16 mouse cellular contexts compared by ENCODE assay signal in the genomic region with DNA sequence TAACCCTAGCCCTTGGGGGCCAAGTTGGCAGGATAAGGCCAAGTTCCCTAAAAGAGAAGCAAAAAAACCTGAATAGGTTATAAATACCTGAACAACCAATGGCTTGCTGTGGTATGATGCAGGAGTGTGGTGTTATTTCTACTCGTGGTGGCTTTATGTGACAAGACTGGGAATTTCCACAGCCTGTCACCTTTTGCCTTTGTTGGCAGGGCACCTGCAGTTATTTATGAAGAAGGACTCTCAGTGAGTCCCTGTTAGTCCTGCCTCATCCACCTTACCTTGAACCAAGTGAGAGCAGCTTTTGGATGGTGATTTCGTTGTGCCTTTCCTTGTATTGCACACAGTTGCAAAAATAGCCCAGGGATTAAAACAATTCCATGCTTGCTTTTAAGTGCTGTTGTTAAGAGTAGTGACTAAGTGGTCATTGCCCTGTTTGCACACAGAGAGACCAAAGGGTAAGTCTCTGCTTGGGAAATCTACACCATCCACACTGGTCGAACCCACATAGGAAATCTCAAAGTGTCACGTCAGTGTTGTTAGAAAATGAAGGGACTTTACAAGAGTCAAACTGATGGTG.
DNase-seq lines count a peak whose midpoint lies in the region; ATAC-seq and TF ChIP-seq lines count a peak whose summit lies in the region.
"Had no signal": no experiment of that assay in that cellular context is flagged by ENCODE, and none has a peak within 500 bp of the region (broad histone marks: within the 10 kb centered on the region; RNA-seq: fewer than 3 reads in every experiment).

No protein-coding gene starts in this region.

- H3K4me2 ChIP-seq in limb, embryonic 13.5 days (replicated peaks), result no peak overlapping the region
- H3K4me2 ChIP-seq in liver, postnatal 0 days (ENCODE audit: low read depth, low read length), result peak overlapping the region; percentile 58
- H3K4me2 ChIP-seq in kidney, embryonic 15.5 days, result no peak overlapping the region
- H3K4me2 ChIP-seq: heart, embryonic 15.5 days; limb, embryonic 12.5 days; neural tube, embryonic 15.5 days had no signal

- H3K36me3 ChIP-seq in limb, embryonic 13.5 days, result peaks cover 66% of the 10 kb centered on the region
- peaks cover 89% of the 10 kb centered on the region for H3K36me3 ChIP-seq in limb, embryonic 10.5 days
- H3K36me3 ChIP-seq in liver, postnatal 0 days (replicated peaks; ENCODE audit: insufficient read depth, low read length), result peaks cover 2% of the 10 kb centered on the region
- peaks cover 92% of the 10 kb centered on the region for H3K36me3 ChIP-seq in midbrain, embryonic 10.5 days
- H3K36me3 ChIP-seq in kidney, embryonic 15.5 days, result peaks cover 61% of the 10 kb centered on the region

- peak; percentile 24 for DNase-seq in gastrocnemius, adult 2 months
- DNase-seq in gastrocnemius, postnatal 4 days (ENCODE audit: low spot score in 2 of 2), result no peak
- DNase-seq in limb, embryonic 10.5 days (ENCODE audit: low spot score), result no peak
- DNase-seq in fat pad, adult 2 months (ENCODE audit: extremely low read depth, low read depth, low spot score), result peak; percentile 83
- peak; percentile 28 for DNase-seq in liver, postnatal 0 days
- DNase-seq in midbrain, embryonic 10.5 days (ENCODE audit: low spot score), result no peak
- DNase-seq: adrenal gland, postnatal 14 days; gastrocnemius, postnatal 14 days; right cerebral cortex, adult 18-20 months had no signal

- no peaks in the 10 kb centered on the region for H3K27me3 ChIP-seq in limb, embryonic 13.5 days
- no peaks in the 10 kb centered on the region for H3K27me3 ChIP-seq in limb, embryonic 10.5 days (ENCODE audit: low read depth, poor library complexity, severe bottlenecking)
- H3K27me3 ChIP-seq in liver, postnatal 0 days (ENCODE audit: insufficient read depth, low read length), result no peaks in the 10 kb centered on the region
- H3K27me3 ChIP-seq in midbrain, embryonic 10.5 days (ENCODE audit: low read depth, poor library complexity, severe bottlenecking), result no peaks in the 10 kb centered on the region
- no peaks in the 10 kb centered on the region for H3K27me3 ChIP-seq in kidney, embryonic 15.5 days
- H3K27me3 ChIP-seq: heart, embryonic 15.5 days; limb, embryonic 12.5 days; neural tube, embryonic 15.5 days had no signal

- WGBS in limb, embryonic 13.5 days, result 82% methylated on average over 4 of the region's 4 CpGs
- 92% methylated on average over 4 of the region's 4 CpGs for WGBS in limb, embryonic 10.5 days
- 56% methylated on average over 4 of the region's 4 CpGs for WGBS in liver, postnatal 0 days (ENCODE audit: insufficient replicate concordance)
- WGBS in midbrain, embryonic 10.5 days, result 95% methylated on average over 4 of the region's 4 CpGs
- WGBS in kidney, embryonic 15.5 days, result 83% methylated on average over 4 of the region's 4 CpGs

- 0 out of 2 replicates have a peak overlapping the region, but pooled peaks have one; percentile 20 for H3K9ac ChIP-seq in limb, embryonic 13.5 days
- no peak overlapping the region for H3K9ac ChIP-seq in liver, postnatal 0 days (replicated peaks)
- H3K9ac ChIP-seq in kidney, embryonic 15.5 days, result no peak overlapping the region
- H3K9ac ChIP-seq: heart, embryonic 15.5 days; limb, embryonic 12.5 days; neural tube, embryonic 15.5 days had no signal

- peak overlapping the region; percentile 43 for H3K4me3 ChIP-seq in gastrocnemius, adult 2 months
- no peak overlapping the region for H3K4me3 ChIP-seq in limb, embryonic 13.5 days
- no peak overlapping the region for H3K4me3 ChIP-seq in limb, embryonic 10.5 days
- H3K4me3 ChIP-seq in liver, postnatal 0 days (ENCODE audit: low read depth, low read length), result no peak overlapping the region
- H3K4me3 ChIP-seq in midbrain, embryonic 10.5 days, result no peak overlapping the region
- no peak overlapping the region for H3K4me3 ChIP-seq in kidney, embryonic 15.5 days (replicated peaks)
- H3K4me3 ChIP-seq: embryonic facial prominence, embryonic 10.5 days; heart, embryonic 15.5 days; limb, embryonic 12.5 days; neural tube, embryonic 15.5 days had no signal

- intact Hi-C loops in gastrocnemius, adult 2 months (cut with DNase I), result loop anchor here (2.0 kb wide), 1 partner anchor 71 kb away; no protein-coding TSS in a partner anchor

- H3K4me1 ChIP-seq in limb, embryonic 13.5 days, result no peaks in the 10 kb centered on the region; the same call in 1 of the 2 replicates
- no peaks in the 10 kb centered on the region for H3K4me1 ChIP-seq in limb, embryonic 10.5 days
- H3K4me1 ChIP-seq in liver, postnatal 0 days (ENCODE audit: insufficient read depth), result peaks cover 23% of the 10 kb centered on the region
- H3K4me1 ChIP-seq in midbrain, embryonic 10.5 days, result no peaks in the 10 kb centered on the region
- H3K4me1 ChIP-seq in kidney, embryonic 15.5 days, result peaks cover 3% of the 10 kb centered on the region; the same call in 1 of the 2 replicates
- H3K4me1 ChIP-seq: embryonic facial prominence, embryonic 10.5 days had no signal

- ATAC-seq in limb, embryonic 13.5 days (ENCODE audit: low FRiP score, low read depth), result no peak
- ATAC-seq in liver, postnatal 0 days, result peak; percentile 94
- ATAC-seq in kidney, embryonic 15.5 days (replicated peaks; ENCODE audit: low FRiP score), result no peak
- ATAC-seq: hindbrain, embryonic 16.5 days had no signal

- no peaks in the 10 kb centered on the region for H3K9me3 ChIP-seq in limb, embryonic 13.5 days
- H3K9me3 ChIP-seq in limb, embryonic 10.5 days (replicated peaks), result no peaks in the 10 kb centered on the region
- H3K9me3 ChIP-seq in liver, postnatal 0 days (ENCODE audit: low read length), result no peaks in the 10 kb centered on the region
- H3K9me3 ChIP-seq in midbrain, embryonic 10.5 days (replicated peaks), result no peaks in the 10 kb centered on the region
- H3K9me3 ChIP-seq in kidney, embryonic 15.5 days (replicated peaks), result no peaks in the 10 kb centered on the region
- H3K9me3 ChIP-seq: embryonic facial prominence, embryonic 10.5 days; heart, embryonic 15.5 days; limb, embryonic 12.5 days; neural tube, embryonic 15.5 days had no signal

- no peak for TF ChIP-seq CTCF in gastrocnemius, adult 2 months (IDR thresholded peaks at IDR 0.05)
- no peak for TF ChIP-seq CTCF in liver, postnatal 0 days (IDR thresholded peaks at IDR 0.05; ENCODE audit: low read depth)

- peak overlapping the region; percentile 90 for H3K27ac ChIP-seq in gastrocnemius, adult 2 months
- no peak overlapping the region for H3K27ac ChIP-seq in limb, embryonic 13.5 days
- no peak overlapping the region for H3K27ac ChIP-seq in limb, embryonic 10.5 days
- peak overlapping the region; percentile 92 for H3K27ac ChIP-seq in liver, postnatal 0 days (ENCODE audit: low read depth)
- H3K27ac ChIP-seq in midbrain, embryonic 10.5 days (replicated peaks), result no peak overlapping the region
- no peak overlapping the region for H3K27ac ChIP-seq in kidney, embryonic 15.5 days
- H3K27ac ChIP-seq: embryonic facial prominence, embryonic 10.5 days; heart, embryonic 15.5 days; limb, embryonic 12.5 days had no signal

- peak; percentile 31; the same call in 1 of the 2 replicates for TF ChIP-seq EP300 in liver, postnatal 0 days (IDR thresholded peaks at IDR 0.05; ENCODE audit: low read depth)

Comparison
In these comparisons a context has a peak if more than half of its experiments do, and no peak if none do; other contexts are left out.
1. DNase-seq: peak in gastrocnemius, adult 2 months (single experiment), fat pad, adult 2 months (single experiment) and liver, postnatal 0 days (single experiment); none in gastrocnemius, postnatal 4 days (0 of 2), limb, embryonic 10.5 days (single experiment) and midbrain, embryonic 10.5 days (single experiment).
2. H3K27ac ChIP-seq: peak in gastrocnemius, adult 2 months (single experiment) and liver, postnatal 0 days (single experiment); none in limb, embryonic 13.5 days (single experiment), limb, embryonic 10.5 days (single experiment), midbrain, embryonic 10.5 days (single experiment) and kidney, embryonic 15.5 days (single experiment).